In the genomic region with DNA sequence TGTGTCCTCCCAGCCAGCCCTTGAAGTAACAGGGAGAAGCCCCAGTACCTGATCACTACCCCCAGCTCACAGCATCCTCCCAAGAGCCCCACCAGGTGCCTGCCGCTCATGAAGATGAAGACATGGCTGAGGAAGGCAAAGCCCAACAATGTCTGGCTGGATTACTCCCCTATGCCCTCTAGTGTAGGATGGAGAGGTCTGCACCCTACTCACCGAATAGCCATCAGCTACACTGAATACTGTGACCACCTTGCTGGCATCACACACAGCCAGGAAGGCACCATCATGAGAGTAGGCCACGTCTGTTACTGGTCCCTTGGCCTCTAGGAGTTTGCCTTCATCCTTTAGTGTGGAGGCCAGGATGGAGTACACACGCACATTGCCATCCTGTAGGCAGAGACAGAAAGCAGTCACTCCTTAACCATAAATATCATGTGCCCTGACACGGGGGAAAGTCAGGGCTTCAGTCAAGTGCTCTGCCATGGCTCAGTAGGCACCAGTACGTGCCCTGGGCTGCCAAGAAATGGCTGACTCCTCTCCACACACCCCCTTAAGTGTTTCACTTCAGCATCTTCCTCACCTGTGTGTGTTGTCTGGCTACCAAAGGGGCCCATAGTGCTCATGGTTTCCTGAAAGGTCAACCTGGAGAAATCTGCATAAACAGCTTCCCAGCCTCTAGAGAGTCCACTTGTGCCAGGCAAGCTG, we compare ENCODE assay signal across 9 mouse cellular contexts. TPM values are rescaled to one million over a fixed set of nuclear protein-coding genes. Genes with fewer than 3 reads are reported as not detected.
DNase-seq lines count a peak whose midpoint lies in the region; ATAC-seq and TF ChIP-seq lines count a peak whose summit lies in the region.
"Had no signal": no experiment of that assay in that cellular context is flagged by ENCODE, and none has a peak within 500 bp of the region (broad histone marks: within the 10 kb centered on the region; RNA-seq: fewer than 3 reads in every experiment).

No protein-coding gene starts in this region.

- ATAC-seq in kidney, embryonic 15.5 days (replicated peaks; ENCODE audit: low FRiP score) = 0 out of 2 replicates have a peak, but pooled peaks have one; percentile 22
- ATAC-seq in intestine, embryonic 16.5 days = peak; percentile 36; the same call in 1 of the 2 replicates
- peak; percentile 36; the same call in 1 of the 2 replicates for ATAC-seq in neural tube, embryonic 15.5 days (ENCODE audit: low FRiP score)
- ATAC-seq in erythroblast, adult 5-6 weeks (replicated peaks; ENCODE audit: low FRiP score, poor library complexity, severe bottlenecking) = no peak

- no peak overlapping the region for H3K4me2 ChIP-seq in kidney, embryonic 15.5 days
- no peak overlapping the region for H3K4me2 ChIP-seq in intestine, embryonic 16.5 days (ENCODE audit: low read depth, low read length)
- no peak overlapping the region for H3K4me2 ChIP-seq in neural tube, embryonic 15.5 days
- H3K4me2 ChIP-seq: lung, embryonic 15.5 days had no signal

- no peak overlapping the region for H3K4me3 ChIP-seq in kidney, embryonic 15.5 days (replicated peaks)
- no peak overlapping the region for H3K4me3 ChIP-seq in bone marrow macrophage, adult 2 months (ENCODE audit: insufficient read depth, low read length)
- H3K4me3 ChIP-seq in intestine, embryonic 16.5 days (ENCODE audit: low read length) = no peak overlapping the region
- no peak overlapping the region for H3K4me3 ChIP-seq in neural tube, embryonic 15.5 days (replicated peaks)
- H3K4me3 ChIP-seq: lung, embryonic 15.5 days had no signal

- H3K27me3 ChIP-seq in kidney, embryonic 15.5 days = no peaks in the 10 kb centered on the region
- H3K27me3 ChIP-seq in intestine, embryonic 16.5 days (replicated peaks; ENCODE audit: control insufficient read depth, insufficient read depth, low read length) = no peaks in the 10 kb centered on the region
- H3K27me3 ChIP-seq in neural tube, embryonic 15.5 days (replicated peaks) = no peaks in the 10 kb centered on the region
- H3K27me3 ChIP-seq: lung, embryonic 15.5 days had no signal

- H3K9ac ChIP-seq in kidney, embryonic 15.5 days = no peak overlapping the region
- no peak overlapping the region for H3K9ac ChIP-seq in intestine, embryonic 16.5 days (ENCODE audit: low read depth, low read length)
- H3K9ac ChIP-seq in neural tube, embryonic 15.5 days (replicated peaks) = no peak overlapping the region
- H3K9ac ChIP-seq: lung, embryonic 15.5 days had no signal

- no peaks in the 10 kb centered on the region for H3K4me1 ChIP-seq in kidney, embryonic 15.5 days
- H3K4me1 ChIP-seq in bone marrow macrophage, adult 2 months (ENCODE audit: control insufficient read depth, insufficient read depth, low read length) = no peaks in the 10 kb centered on the region
- H3K4me1 ChIP-seq in intestine, embryonic 16.5 days (ENCODE audit: control insufficient read depth, insufficient read depth, low read length) = no peaks in the 10 kb centered on the region
- H3K4me1 ChIP-seq in neural tube, embryonic 15.5 days = no peaks in the 10 kb centered on the region
- H3K4me1 ChIP-seq: lung, embryonic 15.5 days had no signal

- no peak for TF ChIP-seq POLR2A in bone marrow macrophage, adult 2 months (IDR thresholded peaks at IDR 0.05; ENCODE audit: borderline replicate concordance, low read depth, low read length)

- TF ChIP-seq CTCF in bone marrow macrophage, adult 2 months (IDR thresholded peaks at IDR 0.05; ENCODE audit: low read depth, low read length) = peak; percentile 46

- no peak for DNase-seq in kidney, adult 11 months
- no peak for DNase-seq in thymus, postnatal 14 days
- DNase-seq in frontal cortex, postnatal 10 days (ENCODE audit: low spot score in 2 of 2) = no peak

- peaks cover 100% of the 10 kb centered on the region for H3K36me3 ChIP-seq in kidney, embryonic 15.5 days
- H3K36me3 ChIP-seq in intestine, embryonic 16.5 days (ENCODE audit: control insufficient read depth, insufficient read depth, low read length) = peaks cover 50% of the 10 kb centered on the region
- peaks cover 87% of the 10 kb centered on the region for H3K36me3 ChIP-seq in neural tube, embryonic 15.5 days

- no peak overlapping the region for H3K27ac ChIP-seq in kidney, embryonic 15.5 days
- no peak overlapping the region for H3K27ac ChIP-seq in bone marrow macrophage, adult 2 months (ENCODE audit: insufficient read depth, low read depth, low read length)
- H3K27ac ChIP-seq in intestine, embryonic 16.5 days (ENCODE audit: low read length) = no peak overlapping the region
- no peak overlapping the region for H3K27ac ChIP-seq in neural tube, embryonic 15.5 days (replicated peaks)
- H3K27ac ChIP-seq: lung, embryonic 15.5 days had no signal

- no peaks in the 10 kb centered on the region for H3K9me3 ChIP-seq in kidney, embryonic 15.5 days (replicated peaks)
- H3K9me3 ChIP-seq in intestine, embryonic 16.5 days (ENCODE audit: control insufficient read depth, low read length) = no peaks in the 10 kb centered on the region
- no peaks in the 10 kb centered on the region for H3K9me3 ChIP-seq in neural tube, embryonic 15.5 days (replicated peaks)
- H3K9me3 ChIP-seq: lung, embryonic 15.5 days had no signal

- WGBS in kidney, embryonic 15.5 days = 72% methylated on average over 6 of the region's 6 CpGs
- WGBS in intestine, embryonic 16.5 days = 77% methylated on average over 6 of the region's 6 CpGs
- whole genome bisulfite sequencing in neural tube, embryonic 15.5 days = 77% methylated on average over 6 of the region's 6 CpGs

RNA-seq across cellular contexts. Expression of gene Slc2a9, which starts 26.9 kb away (rescaled TPM):
- 1.4 and 1.6 TPM in 2 replicates for polyA plus RNA-seq in kidney, embryonic 15.5 days (2015; fragmentation: Nextera tagmentation; extraction: Ambion mirVana)
- polyA plus RNA-seq in bone marrow macrophage, adult 2 months (2012; ENCODE audit: insufficient read depth, insufficient read length, missing spikeins) = 15.0 and 17.9 TPM in 2 replicates
- polyA plus RNA-seq in intestine, embryonic 16.5 days (2015; fragmentation: Nextera tagmentation; extraction: Ambion mirVana) = 2.5 and 2.6 TPM in 2 replicates
- polyA plus RNA-seq in neural tube, embryonic 15.5 days (2015; fragmentation: Nextera tagmentation; extraction: Ambion mirVana) = 0.44 and 0.95 TPM in 2 replicates
- total RNA-seq in erythroblast, adult 5-6 weeks (2015; ENCODE audit: low replicate concordance) = 3.8 TPM in 1 of 2 replicates, not detected in the other
- total RNA-seq in erythroblast, adult 5-6 weeks (2017; ENCODE audit: low replicate concordance) = 0.51 and 0.84 TPM in 2 replicates

RNA-seq across cellular contexts. Expression of gene Wdr1, which starts 33.1 kb away (rescaled TPM):
- 195 and 206 TPM in 2 replicates for polyA plus RNA-seq in kidney, embryonic 15.5 days (2015; fragmentation: Nextera tagmentation; extraction: Ambion mirVana)
- polyA plus RNA-seq in bone marrow macrophage, adult 2 months (2012; ENCODE audit: insufficient read depth, insufficient read length, missing spikeins) = 210 and 216 TPM in 2 replicates
- 274 and 286 TPM in 2 replicates for polyA plus RNA-seq in intestine, embryonic 16.5 days (2015; fragmentation: Nextera tagmentation; extraction: Ambion mirVana)
- 170 and 202 TPM in 2 replicates for polyA plus RNA-seq in neural tube, embryonic 15.5 days (2015; fragmentation: Nextera tagmentation; extraction: Ambion mirVana)
- 55.7 and 64.4 TPM in 2 replicates for total RNA-seq in erythroblast, adult 5-6 weeks (2015; ENCODE audit: low replicate concordance)
- total RNA-seq in erythroblast, adult 5-6 weeks (2017; ENCODE audit: low replicate concordance) = 57.0 and 75.8 TPM in 2 replicates
